Comparison of ENCODE assay signal across 1 mouse cellular context in genomic region chr19:6920741-6921636, GRCm38 (mm10).
TF ChIP-seq lines count a peak whose summit lies in the region.

No protein-coding gene starts in this region.

TF ChIP-seq in ES-E14, 5 proteins besides CTCF, POLR2A, EP300 and RAD21:
- TF ChIP-seq CHD2 (IDR thresholded peaks at IDR 0.05; ENCODE audit: low read depth, low read length) (no peak; the same call in 1 of the 2 replicates), ZNF384 (IDR thresholded peaks at IDR 0.05; ENCODE audit: low read depth, low read length) (no peak), MAFK (IDR thresholded peaks at IDR 0.05; ENCODE audit: insufficient read depth, low read depth, low read length) (no peak), ZC3H11A (IDR thresholded peaks at IDR 0.05; ENCODE audit: borderline replicate concordance, low read depth, low read length) (no peak), HCFC1 (IDR thresholded peaks at IDR 0.05; ENCODE audit: borderline replicate concordance, insufficient read depth, low read length) (no peak)
